Mouse (Mus musculus) heart, adult 2 months (tissue): ENCODE measurements at regions not wholly inside any gene's neighbourhood (a gene's known extent, or its start where the extent isn't known, plus 50 kb on each side); places are given as distances from the start of the nearest gene placed in this dataset.

Source experiments
- CTCF ChIP-seq: fragments of 200-600 bp; IDR thresholded peaks from 2 replicates; pipeline ENCODE4 v1.8.1; 2022; ENCODE audit warnings: antibody characterized with exemption, mild to moderate bottlenecking, moderate library complexity
- EP300 ChIP-seq: fragments of 200-500 bp; IDR thresholded peaks from 2 replicates; pipeline ENCODE4 v1.6.1; 2011; ENCODE audit warnings: low read depth, low read length, control low read depth; ENCODE audit not compliant: insufficient read depth

DNA sequence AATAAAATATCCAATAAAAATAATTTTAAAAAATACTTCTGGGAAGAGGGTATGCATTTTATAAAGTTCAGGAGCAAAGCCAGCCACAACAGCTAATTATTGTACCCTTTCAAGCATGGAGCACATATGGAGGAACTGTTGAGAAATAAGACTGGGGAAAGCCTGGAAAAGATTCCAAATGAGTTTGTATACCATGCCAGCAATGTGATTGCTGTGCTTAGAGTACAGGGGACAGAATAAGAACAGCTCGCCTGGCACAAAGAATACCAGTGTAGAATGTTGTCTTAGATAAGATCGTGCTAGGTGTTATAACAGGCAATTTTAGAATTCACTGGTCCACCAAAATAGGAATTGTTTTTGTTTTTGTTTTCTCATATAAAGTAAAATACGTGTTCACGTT, 78.6 kb upstream of the Gbe1 start:
- TF ChIP-seq CTCF (no peak), EP300 (no peak)
